Mouse (Mus musculus): Measurements from ENCODE around the gene Lair1. TPM values are rescaled to one million over a fixed set of nuclear protein-coding genes. Genes with fewer than 3 reads are reported as not detected.

Gene Lair1
- total and polyA plus RNA-seq, 2 experiments, result 3.7 TPM

GRCm38 (mm10) chr7:4091170-4091569 lies 28.2 kb upstream of the Lair1 start:
- no peak overlapping the region for H3K27ac ChIP-seq (replicated peaks; ENCODE audit: insufficient read depth, low read depth, low read length)
- no peaks in the 10 kb centered on the region for H3K36me3 ChIP-seq (ENCODE audit: control insufficient read depth, insufficient read depth, low read length)
- no peaks in the 10 kb centered on the region for H3K79me2 ChIP-seq (ENCODE audit: control insufficient read depth, insufficient read depth, low read length)
- DNase-seq (ENCODE audit: extremely low read depth, low read depth, low spot score), result no peak
- TF ChIP-seq POLR2A (IDR thresholded peaks at IDR 0.05; ENCODE audit: extremely low read depth, insufficient read depth, low read length) (no peak), CTCF (IDR thresholded peaks at IDR 0.05; ENCODE audit: low read depth, low read length) (no peak)
- no peaks in the 10 kb centered on the region for H3K27me3 ChIP-seq (ENCODE audit: control insufficient read depth, insufficient read depth, low read length)
- H3K4me1 ChIP-seq (ENCODE audit: control insufficient read depth, insufficient read depth, low read length), result no peaks in the 10 kb centered on the region
- 48% methylated on average over 8 of the region's 8 CpGs for WGBS
- H3K4me3 ChIP-seq (ENCODE audit: insufficient read depth, low read depth, low read length), result no peak overlapping the region
- no peak overlapping the region for H3K9ac ChIP-seq (ENCODE audit: low read depth, low read length)

GRCm38 (mm10) chr7:4088679-4089078 lies 25.7 kb upstream of the Lair1 start:
- 72% methylated on average over 2 of the region's 2 CpGs for WGBS
- Histone ChIP-seq H3K27ac (replicated peaks; ENCODE audit: insufficient read depth, low read depth, low read length) (no peak overlapping the region), H3K4me3 (ENCODE audit: insufficient read depth, low read depth, low read length) (no peak overlapping the region), H3K4me1 (ENCODE audit: control insufficient read depth, insufficient read depth, low read length) (no peaks in the 10 kb centered on the region), H3K27me3 (ENCODE audit: control insufficient read depth, insufficient read depth, low read length) (no peaks in the 10 kb centered on the region), H3K36me3 (ENCODE audit: control insufficient read depth, insufficient read depth, low read length) (no peaks in the 10 kb centered on the region), H3K9ac (ENCODE audit: low read depth, low read length) (no peak overlapping the region), H3K79me2 (ENCODE audit: control insufficient read depth, insufficient read depth, low read length) (no peaks in the 10 kb centered on the region)
- DNase-seq (ENCODE audit: extremely low read depth, low read depth, low spot score), result no peak
- TF ChIP-seq POLR2A (IDR thresholded peaks at IDR 0.05; ENCODE audit: extremely low read depth, insufficient read depth, low read length), result no peak
- TF ChIP-seq CTCF (IDR thresholded peaks at IDR 0.05; ENCODE audit: low read depth, low read length), result no peak

GRCm38 (mm10) chr7:4087896-4088480 lies 25.0 kb upstream of the Lair1 start:
- no peak for DNase-seq (ENCODE audit: extremely low read depth, low read depth, low spot score)
- H3K4me1 ChIP-seq (ENCODE audit: control insufficient read depth, insufficient read depth, low read length), result no peaks in the 10 kb centered on the region; the same call in 1 of the 2 replicates
- H3K4me3 ChIP-seq (ENCODE audit: insufficient read depth, low read depth, low read length), result no peak overlapping the region
- H3K27ac ChIP-seq (replicated peaks; ENCODE audit: insufficient read depth, low read depth, low read length), result no peak overlapping the region
- H3K36me3 ChIP-seq (ENCODE audit: control insufficient read depth, insufficient read depth, low read length), result no peaks in the 10 kb centered on the region
- WGBS, result 78% methylated on average over 6 of the region's 6 CpGs
- H3K27me3 ChIP-seq (ENCODE audit: control insufficient read depth, insufficient read depth, low read length), result no peaks in the 10 kb centered on the region
- no peak overlapping the region for H3K9ac ChIP-seq (ENCODE audit: low read depth, low read length)
- H3K79me2 ChIP-seq (ENCODE audit: control insufficient read depth, insufficient read depth, low read length), result no peaks in the 10 kb centered on the region
- TF ChIP-seq CTCF (IDR thresholded peaks at IDR 0.05; ENCODE audit: low read depth, low read length), result no peak
- TF ChIP-seq POLR2A (IDR thresholded peaks at IDR 0.05; ENCODE audit: extremely low read depth, insufficient read depth, low read length), result no peak

GRCm38 (mm10) chr7:4087238-4087895 lies 24.4 kb upstream of the Lair1 start:
- Histone ChIP-seq H3K27ac (replicated peaks; ENCODE audit: insufficient read depth, low read depth, low read length) (no peak overlapping the region), H3K36me3 (ENCODE audit: control insufficient read depth, insufficient read depth, low read length) (no peaks in the 10 kb centered on the region), H3K79me2 (ENCODE audit: control insufficient read depth, insufficient read depth, low read length) (no peaks in the 10 kb centered on the region), H3K27me3 (ENCODE audit: control insufficient read depth, insufficient read depth, low read length) (no peaks in the 10 kb centered on the region), H3K9ac (ENCODE audit: low read depth, low read length) (no peak overlapping the region), H3K4me1 (ENCODE audit: control insufficient read depth, insufficient read depth, low read length) (no peaks in the 10 kb centered on the region; the same call in 1 of the 2 replicates), H3K4me3 (ENCODE audit: insufficient read depth, low read depth, low read length) (no peak overlapping the region)
- TF ChIP-seq POLR2A (IDR thresholded peaks at IDR 0.05; ENCODE audit: extremely low read depth, insufficient read depth, low read length), result no peak
- TF ChIP-seq CTCF (IDR thresholded peaks at IDR 0.05; ENCODE audit: low read depth, low read length), result no peak
- DNase-seq (ENCODE audit: extremely low read depth, low read depth, low spot score), result no peak
- 73% methylated on average over 4 of the region's 4 CpGs for WGBS

- Histone ChIP-seq H3K4me3 (ENCODE audit: insufficient read depth, low read depth, low read length) (no peak overlapping the region), H3K36me3 (ENCODE audit: control insufficient read depth, insufficient read depth, low read length) (no peaks in the 10 kb centered on the region), H3K79me2 (ENCODE audit: control insufficient read depth, insufficient read depth, low read length) (no peaks in the 10 kb centered on the region), H3K9ac (ENCODE audit: low read depth, low read length) (no peak overlapping the region), H3K27me3 (ENCODE audit: control insufficient read depth, insufficient read depth, low read length) (no peaks in the 10 kb centered on the region), H3K4me1 (ENCODE audit: control insufficient read depth, insufficient read depth, low read length) (no peaks in the 10 kb centered on the region; the same call in 1 of the 2 replicates), H3K27ac (replicated peaks; ENCODE audit: insufficient read depth, low read depth, low read length) (no peak overlapping the region)
- DNase-seq (ENCODE audit: extremely low read depth, low read depth, low spot score), result no peak
- TF ChIP-seq CTCF (IDR thresholded peaks at IDR 0.05; ENCODE audit: low read depth, low read length), result no peak
Observed at GRCm38 (mm10) chr7:4085562-4085961, 22.6 kb upstream of the Lair1 start.

- no peak for DNase-seq (ENCODE audit: extremely low read depth, low read depth, low spot score)
- H3K4me1 ChIP-seq (ENCODE audit: control insufficient read depth, insufficient read depth, low read length), result no peaks in the 10 kb centered on the region; the same call in 1 of the 2 replicates
- H3K27ac ChIP-seq (replicated peaks; ENCODE audit: insufficient read depth, low read depth, low read length), result no peak overlapping the region
- no peak overlapping the region for H3K4me3 ChIP-seq (ENCODE audit: insufficient read depth, low read depth, low read length)
- H3K27me3 ChIP-seq (ENCODE audit: control insufficient read depth, insufficient read depth, low read length), result no peaks in the 10 kb centered on the region
- no peaks in the 10 kb centered on the region for H3K79me2 ChIP-seq (ENCODE audit: control insufficient read depth, insufficient read depth, low read length)
- 77% methylated on average over 6 of the region's 6 CpGs for WGBS
- no peaks in the 10 kb centered on the region for H3K36me3 ChIP-seq (ENCODE audit: control insufficient read depth, insufficient read depth, low read length)
- H3K9ac ChIP-seq (ENCODE audit: low read depth, low read length), result no peak overlapping the region
- TF ChIP-seq POLR2A (IDR thresholded peaks at IDR 0.05; ENCODE audit: extremely low read depth, insufficient read depth, low read length), result no peak
- no peak for TF ChIP-seq CTCF (IDR thresholded peaks at IDR 0.05; ENCODE audit: low read depth, low read length)
Observed at GRCm38 (mm10) chr7:4084161-4084560, 21.2 kb upstream of the Lair1 start.

Data from liver, adult 2 months (tissue).